Mouse (Mus musculus): Measurements from ENCODE around the gene Mras.
A peak's percentile ranks its signal among the peaks of the same experiment; 100 is the strongest.

Gene Mras

DNA sequence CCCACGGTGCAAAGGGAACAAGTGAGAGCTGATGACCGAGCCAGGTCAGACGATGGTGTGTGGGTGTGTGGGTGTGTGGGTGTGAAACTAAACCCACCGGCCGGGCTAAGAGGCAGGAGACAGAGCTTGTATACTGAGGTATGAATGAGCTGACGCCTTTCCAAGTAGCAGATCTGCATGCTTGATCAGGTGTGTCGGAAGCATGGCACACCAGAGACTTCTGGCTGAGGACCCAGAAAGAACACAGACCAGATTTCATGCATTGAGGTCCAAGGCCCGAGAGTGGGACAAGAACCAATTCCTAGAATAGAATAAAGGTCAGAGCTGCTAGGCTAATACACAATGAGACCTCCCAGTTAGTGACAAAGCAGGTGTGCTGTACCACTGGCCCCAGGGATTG is 1.9 kb upstream of the Mras start:
- no peak for DNase-seq

DNA sequence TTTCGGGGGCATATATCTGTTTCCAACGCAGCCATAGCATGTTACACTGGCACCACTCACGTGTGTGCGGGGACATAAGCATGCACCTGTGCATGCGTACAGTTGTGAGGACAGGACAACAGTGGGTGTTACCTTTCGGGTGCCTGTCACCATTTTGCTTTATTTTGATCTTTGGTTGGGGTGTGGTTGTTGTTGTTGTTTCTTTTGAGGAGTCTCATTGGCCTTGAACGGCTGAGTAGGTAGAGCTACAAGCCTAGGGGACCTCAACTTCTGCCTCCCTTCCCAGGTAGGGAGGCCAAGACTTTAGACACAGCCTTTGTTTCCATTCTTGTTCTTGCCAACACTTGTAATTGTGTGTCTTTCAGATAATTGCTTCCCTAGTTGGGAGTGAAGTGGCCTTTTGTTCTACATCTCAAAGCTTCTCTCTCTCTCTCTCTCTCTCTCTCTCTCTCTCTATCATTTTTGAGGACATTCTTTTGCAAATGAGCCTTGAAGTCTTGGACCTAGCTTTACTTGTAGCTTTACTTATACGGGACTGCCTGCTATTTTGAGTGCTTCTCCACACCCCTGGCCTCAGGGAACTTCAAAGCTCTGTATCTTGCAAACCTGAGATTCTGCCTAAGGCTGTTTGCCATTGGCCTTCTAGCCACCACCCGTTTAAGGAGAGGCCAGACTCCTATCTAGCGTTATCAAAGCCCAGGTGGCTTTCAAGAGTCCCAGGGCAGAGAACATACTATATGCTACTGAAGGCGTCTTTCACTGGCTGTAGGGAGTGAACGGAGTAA is 792 bp upstream of the Mras start:
- no peak for DNase-seq

DNA sequence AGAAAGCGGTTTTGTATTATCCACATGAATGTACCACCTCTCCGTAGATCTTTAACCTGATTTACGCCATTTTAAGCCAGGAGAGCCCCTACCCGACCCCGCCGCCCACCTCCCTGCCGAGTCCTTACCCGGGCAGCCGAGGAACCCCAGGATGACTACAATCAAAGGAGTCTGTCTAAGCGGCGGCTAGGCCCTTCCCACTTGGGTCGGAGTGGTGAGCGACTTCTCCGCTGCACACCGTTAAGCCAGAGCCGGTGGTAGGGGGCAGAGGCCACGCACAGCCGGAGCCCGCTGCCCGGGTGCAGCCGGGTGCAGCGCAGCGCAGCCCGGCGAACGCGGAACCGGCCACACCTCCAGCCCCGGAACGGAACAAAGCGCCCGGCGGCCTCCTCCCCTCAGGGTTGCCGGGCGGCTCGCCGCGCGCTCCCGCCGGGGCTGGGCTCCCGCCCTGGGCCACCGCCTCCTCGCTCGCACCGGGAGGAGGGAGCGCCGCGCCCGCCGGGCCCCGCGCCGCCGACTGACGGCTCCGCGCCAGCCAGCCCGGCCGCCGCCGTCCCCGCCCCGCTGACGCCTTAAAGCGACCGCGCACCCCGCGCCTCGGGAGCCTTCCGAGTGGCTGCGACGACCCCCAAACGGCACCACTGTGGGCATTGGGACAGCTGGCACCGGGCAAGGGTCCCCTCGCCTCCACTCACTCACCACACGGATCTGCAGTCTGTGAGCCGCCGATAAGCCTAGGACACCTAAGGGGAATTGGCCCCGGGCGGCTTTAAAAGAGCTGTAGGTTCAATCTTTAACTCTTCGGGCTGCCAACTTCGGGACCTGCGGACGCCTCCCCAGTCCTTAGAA is 775 bp downstream of the Mras start:
- peak; percentile 80 to 89 for DNase-seq

DNA sequence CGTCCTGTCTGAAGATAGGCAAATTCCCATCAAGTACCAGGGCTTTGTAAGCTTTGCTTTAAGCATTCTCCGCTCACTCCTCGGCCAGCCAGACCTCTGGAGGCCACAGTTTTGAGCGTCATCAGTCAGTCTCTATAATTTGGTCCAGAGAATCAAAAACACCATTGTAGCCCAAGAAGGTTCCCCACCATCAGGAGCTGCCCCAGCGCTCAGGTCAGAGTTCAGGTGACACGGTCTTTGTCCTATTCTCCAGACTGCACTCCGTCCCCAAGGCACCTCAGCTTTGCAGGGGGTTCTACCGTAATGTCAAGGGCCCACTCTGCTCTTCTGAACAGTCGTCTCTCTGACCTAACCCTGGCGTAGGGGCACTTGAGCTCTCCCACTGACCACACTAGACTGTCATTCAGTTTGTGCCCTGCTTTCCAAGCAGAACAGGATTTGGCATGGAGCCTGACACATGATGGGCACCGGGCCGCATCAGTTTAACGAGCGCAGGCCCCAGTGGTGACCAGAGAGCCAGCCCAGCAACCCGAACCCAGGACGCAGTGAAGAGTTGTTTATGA is 1.5 kb downstream of the Mras start:
- DNase-seq: peak; percentile 47 to 72

DNA sequence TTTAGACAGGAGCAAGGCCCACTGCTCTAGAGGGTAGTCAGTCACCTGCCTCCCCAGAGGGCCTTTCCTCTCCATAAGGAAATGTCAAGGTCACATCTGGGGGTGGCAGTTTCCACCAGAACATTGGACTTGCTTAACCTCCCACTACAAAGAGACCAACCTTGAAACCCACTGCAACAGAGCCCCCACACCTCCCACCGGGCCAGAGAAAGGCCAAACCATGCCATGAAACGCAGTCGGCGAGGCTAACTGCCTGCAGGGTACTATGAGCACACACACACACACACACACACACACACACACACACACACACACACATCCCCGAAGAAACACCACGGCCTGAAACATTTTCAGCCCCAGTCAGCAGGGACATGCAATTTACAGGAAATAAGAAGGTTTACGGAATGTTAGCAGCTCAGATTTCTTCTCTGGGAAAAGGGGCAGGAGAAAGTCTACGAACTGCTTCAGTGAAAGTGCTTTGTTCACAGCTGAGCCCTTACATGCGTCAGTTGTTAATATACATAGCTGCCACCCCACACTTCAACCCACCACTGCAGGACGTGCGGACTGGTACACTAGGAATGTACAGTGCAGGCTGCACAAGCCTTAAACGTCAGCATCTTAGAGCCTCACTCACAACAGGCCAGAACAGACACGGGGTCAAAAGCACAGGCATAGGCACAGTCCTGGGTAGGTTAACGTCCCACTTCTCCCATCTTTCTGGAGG is 2.1 kb downstream of the Mras start:
- peak in 1 of 2 experiments; percentile 11 for DNase-seq

DNA sequence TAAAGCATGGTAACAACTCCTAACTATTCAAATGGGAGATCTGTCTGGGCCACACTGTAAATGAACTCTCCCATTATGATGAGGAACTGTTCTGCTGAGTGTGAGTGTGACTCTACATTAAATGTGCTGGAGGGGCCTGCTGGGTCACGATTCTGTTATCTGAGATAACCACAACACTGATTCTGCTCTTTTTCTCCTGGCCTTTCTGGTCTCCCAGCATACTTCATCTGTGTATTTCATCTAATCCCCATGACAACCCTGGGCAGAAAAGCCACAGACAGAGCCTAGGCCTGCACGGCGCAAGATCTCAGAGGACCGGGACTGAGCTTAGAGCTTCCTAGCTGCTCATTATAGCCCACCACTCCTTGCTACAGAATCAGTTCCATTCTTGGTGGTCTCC is 4.7 kb downstream of the Mras start:
- DNase-seq: no peak

DNA sequence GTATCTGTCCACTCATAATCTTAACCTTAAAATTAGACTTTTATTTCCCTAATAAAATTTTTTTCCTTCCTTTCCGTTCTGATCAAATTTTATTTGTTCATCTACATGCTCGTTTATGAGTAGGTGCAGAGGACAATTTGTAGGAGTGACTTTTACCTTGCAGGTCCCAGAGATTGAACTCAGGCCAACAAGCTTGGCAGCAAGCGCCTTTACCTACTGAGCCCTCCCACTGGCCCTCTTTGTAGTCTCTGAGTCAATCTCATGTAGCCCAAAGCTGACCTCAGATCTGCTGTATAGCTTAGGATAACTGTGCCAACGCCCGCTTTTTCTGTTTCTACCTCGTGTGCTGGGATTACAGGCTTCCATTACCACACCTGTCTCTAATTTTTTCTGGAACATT is 5.2 kb downstream of the Mras start:
- peak in 1 of 2 experiments; percentile 29 for DNase-seq

DNA sequence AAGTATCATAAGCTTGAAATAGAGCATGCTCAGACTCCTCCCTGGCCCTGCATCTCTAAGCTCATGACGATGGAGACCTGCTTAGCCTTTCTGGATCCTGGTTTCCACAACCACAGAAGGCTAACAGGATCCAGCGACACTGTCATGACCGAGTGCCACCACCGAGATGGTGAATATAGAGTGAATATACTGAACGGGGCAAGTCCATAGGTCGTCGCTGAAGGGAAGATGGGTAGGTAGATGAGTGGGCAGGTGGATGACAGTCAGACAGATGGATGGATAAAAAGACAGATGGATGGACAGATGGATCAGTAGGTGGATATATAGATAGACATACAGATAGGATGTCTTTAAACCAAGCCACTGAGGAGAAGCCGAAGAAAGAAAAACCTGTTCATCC is 5.8 kb downstream of the Mras start:
- DNase-seq: no peak

DNA sequence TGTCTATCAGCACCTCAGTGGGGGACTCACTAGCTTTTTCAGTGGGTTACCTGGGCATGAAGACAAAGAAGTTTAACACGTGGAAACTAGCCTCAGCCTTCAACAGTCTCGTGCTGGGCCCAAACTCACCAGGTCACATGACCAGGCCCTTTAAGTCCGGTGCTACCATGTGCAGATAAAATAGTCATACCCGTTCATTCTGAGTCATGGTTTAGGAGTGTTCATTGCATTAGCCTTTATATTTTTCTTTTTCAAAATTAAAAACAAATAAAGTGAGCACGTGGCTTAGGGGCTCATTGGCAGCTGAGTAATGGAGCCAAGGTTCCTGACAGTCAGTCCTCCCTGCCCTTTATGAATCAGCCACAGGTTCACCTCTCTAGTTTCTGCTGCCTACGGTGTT is 6.4 kb downstream of the Mras start:
- DNase-seq: no peak

DNA sequence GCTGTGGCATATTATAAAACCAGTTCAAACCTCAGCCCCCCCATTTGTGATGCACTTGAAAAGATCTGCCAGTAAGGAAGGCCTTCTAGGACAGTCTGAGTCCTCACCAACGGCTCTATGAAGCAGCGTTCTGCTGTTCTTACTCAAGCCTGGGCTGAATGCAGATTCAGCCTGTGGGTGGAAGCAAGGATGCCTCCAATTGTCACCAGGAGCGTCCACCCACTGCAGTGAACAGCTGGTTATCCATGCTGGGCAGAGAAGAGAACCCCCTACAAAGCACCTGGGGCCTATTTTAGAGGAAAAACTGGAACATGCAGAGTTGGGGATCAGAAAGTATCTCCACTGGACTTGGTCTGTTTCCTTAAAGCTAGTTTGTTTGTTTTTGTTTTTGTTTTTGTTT is 7.3 kb downstream of the Mras start:
- DNase-seq: no peak

DNA sequence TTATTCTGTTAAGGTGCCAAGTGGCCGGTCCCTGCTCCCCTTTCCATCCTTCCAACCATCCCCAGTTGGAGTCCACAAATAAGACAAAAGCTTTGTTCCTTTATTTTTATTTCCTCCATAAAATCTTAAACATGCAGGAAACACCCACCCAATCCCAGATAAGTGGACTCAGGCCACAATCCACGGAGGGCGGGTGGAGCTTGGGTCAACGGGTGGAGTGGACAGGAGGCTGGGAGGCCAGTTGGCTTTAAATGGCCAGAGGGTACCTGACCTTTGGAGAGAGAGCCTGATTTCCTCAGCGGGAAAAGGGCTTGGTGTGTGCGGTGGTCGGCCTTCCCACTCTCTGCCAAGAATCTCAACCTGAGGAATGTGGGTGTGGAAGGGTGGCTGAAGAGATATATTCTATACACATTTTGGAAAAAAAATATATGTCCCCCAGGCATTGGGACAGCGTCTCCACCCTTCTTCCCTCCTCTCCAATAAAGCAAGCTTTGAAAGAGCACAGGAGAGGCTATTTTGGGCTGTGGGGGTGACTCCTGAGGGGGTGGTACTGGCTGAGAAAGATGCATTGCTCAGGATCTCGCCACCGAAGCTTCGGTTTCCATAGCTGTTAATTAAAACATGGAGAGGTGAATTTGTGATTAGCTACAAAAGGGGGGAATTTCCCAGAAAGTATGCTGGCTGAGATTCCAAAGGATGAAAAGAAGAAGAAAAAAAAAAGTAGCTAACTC is 8.4 kb downstream of the Mras start:
- no peak for DNase-seq

DNA sequence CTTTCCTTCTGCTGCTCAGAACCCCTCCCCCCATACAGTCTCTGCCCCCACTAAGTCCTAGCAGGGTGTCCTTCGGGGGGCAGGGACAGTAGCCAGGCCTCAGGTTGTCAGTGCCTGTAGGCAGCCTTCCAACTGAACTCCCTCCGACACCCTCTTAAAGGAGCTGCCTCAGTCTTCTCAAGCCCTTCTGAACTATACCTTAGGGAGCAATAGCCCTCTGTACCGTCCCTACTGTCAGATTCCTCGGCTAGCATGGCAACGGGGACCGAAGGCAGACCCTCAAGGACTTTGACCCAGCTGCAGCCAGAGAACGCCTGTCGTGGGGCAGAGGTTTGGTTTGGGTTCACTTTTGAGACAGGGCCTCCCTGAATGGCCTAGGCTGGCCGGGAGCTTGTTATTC is 11.9 kb downstream of the Mras start:
- DNase-seq: no peak

DNA sequence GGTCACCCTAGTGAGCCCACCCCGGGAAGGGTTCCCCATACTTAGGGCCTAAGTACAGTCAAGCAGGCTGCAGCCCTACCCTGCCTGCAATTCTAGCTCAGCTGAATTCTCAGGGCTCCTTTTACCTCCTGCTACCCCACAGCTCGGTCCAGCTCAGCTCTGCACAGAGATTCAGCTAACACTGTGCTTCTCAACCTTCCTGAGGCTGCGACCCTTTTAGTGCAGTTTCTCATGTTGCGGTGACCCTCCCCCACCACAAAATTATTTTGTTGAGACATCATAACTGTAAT is 12.7 kb downstream of the Mras start:
- no peak for DNase-seq

DNA sequence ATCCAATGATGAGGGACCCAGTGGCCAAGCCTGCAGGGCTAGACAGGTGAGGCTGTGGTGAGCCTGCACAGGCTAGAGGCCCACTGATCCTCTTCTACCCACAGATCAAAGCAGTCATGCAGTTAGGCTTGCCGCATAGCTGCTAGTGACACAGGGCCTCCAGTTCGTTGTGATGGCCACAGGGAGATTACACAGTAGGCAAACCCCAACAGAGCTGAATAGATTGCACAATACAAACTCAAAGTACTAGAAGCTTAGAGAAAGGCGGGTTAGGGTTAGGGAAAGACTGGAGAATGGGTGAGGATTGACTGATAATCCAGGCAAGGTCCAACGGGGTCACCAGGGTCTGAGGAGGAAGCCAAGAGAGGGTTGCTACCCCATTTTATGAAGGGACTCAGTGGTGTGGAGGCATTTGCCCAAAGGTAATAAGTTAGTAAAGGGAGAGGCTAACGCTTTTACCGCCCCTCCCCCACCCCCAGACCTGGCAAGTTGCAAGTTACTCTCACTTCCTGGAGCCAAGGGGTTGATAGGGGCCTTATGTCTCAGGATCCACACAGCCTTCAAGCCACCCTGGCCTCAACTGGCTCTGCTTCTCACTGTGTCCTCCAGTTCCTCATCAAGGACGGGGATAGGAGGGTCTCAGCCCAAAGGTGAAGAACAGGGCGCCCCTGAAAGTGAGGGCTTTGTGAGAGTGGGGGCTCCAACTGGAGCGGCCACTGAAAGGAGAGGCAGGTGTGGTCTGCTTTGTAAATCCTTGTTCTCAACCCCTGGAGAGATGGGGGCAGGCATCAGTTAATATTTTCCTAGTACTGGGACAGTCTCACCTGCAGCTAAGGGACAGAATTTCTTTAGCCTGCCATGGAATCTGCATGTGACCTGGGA is 13.2 kb downstream of the Mras start:
- DNase-seq: no peak

DNA sequence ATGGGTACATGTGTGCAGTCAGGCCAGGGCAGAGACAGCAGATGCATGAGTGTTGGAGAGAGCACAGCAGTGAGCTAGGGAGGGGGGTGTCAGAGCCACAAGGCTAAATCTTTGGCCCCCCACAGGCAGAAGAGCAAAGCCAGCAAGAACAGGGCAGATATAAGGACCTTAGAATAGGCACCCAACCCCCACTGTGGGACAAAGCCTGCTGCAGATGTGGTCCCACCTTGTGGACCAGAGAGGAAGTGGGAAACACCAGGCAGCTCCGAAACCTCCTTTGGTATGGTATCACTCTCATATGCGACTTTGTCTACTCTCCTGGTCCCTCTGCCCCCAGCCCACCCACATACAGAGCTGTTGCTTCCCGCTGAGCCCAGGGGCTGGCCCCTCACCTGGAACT is 15.3 kb downstream of the Mras start:
- no peak for DNase-seq

DNA sequence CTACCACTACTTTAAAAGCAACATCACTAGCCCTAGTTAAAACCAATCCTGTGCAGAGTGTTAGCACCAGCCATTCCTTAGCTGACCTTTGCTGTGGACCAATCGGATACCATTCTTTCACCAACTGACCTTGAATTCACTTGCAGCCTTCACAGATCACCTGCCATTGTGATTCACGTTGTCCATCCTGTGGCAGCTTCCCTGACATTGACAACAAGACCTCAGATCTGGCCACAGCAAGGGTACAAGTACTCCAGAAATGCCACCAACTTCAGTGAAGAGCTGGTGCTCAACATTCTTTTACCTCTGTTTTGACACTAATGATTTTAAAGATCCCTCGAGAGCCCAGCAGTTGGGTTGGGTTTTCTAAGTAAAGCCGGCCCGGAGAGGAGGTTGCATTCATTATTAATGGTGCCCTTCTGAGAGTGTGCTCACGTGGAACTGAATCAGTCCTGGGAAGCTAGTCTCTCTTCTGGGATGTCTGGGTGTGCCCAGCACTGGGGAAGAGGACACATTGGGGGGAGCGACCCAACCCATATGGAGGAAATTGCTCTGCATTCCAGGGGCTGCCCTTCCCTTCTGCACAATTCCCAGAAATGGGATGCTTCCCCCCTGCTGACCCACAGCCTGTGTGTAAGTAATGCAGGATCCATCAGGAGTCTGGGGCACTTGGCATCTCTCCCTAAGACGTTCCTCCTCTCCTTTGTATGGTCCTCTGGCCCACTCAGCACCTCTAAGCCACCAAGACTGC is 17.1 kb downstream of the Mras start:
- no peak for DNase-seq

DNA sequence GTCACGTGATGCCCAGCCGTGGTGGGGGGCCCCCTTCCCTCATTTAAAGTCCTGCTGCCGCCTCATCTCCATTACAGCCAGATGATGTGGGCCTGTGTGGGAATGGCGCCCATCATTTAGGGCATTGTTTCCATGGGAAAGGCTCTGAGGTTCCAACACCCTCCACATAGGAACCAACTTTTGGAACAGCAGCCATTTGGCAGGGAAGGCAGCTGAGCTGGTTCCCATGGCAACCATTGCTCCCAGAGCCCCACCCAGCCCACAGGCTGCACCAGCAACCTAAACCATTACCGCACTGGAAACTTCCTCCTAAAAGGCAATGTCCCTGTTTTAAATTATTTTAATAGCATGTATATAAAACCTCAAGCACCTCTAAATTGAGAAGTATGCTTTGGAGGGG is 18.8 kb downstream of the Mras start:
- no peak for DNase-seq

DNA sequence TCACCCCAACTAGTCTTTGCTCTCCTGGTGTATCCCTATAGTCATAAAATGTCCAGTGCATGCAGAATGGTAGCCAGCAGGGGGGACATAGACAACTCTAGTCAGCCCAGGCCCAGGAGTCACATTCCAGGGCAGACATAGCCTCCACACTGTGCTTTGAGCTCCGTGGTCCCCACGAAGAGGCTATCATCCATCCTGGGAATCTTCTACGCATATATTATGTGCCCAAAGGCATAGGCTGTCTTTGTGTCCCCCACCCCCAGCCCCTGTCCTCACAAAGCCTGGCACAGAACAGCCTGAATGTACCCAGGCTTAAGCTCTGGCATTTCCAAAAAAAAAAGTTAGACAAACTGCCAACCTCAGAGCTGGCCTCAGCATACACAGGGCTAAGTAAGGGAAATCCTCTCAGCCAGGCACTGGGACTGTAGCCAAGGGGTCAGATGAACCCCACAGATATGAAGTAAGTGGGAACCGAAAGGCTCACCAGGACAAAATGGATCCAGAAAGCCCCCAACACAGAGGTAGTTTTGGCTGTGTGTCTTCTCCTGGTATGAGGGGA is 19.8 kb downstream of the Mras start:
- peak; percentile 26 to 54 for DNase-seq

DNA sequence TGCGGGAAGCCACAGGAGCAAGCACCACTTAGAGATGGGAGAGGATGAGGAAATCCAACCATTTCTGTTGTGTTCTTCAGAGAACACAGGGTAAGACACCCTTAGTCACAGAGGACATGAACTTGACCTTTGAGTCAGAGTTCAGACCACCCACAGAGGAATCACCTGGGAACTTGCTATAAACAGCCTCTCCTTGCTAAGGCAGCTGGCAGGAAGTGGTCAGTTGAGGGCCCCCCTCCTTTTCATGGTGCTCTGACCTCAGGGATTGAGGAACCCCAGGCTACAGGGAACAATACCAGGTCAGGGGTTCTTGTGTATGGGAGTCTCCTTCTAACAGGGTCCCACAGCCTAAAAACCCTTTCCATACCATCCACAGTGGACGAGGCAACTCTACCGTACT is 20.4 kb downstream of the Mras start:
- no peak for DNase-seq

DNA sequence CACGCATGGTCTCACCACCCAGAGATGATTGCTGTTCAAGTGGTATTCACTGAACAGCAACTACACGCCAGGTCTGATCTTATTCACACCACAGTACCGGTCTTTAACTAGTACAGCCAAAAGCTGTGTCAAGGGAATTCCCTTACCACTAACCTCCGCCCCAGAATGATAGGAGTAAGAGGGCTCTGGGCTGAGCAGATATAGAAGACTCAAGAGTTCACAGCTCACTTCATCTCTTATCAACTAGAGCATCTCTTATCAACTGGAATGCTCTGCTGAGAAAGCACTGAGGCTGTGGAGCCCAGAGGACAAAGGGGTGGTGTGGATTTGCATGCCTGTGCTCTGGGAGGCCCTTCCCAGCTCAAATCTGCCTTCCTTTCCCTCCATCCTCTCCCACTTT is 25.4 kb downstream of the Mras start:
- DNase-seq: no peak

DNA sequence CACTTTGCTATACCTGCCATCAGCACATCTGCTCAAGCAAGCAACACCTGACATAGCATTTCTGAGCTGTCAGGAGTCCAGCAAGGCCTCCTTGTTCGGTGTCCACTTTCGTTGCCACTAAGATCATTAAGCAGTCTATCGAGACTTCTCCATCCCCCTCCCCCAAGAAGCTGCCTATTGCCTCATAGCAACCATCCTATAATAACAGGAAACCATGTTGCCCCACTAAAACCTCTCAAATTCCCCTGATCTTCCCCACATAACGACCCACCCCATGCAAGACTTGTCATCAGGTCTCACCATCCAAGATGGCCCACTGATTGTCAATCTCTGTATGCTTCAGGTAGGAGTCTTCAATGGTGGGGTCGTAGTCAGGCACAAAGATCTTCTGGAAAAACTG is 26.1 kb downstream of the Mras start:
- no peak for DNase-seq
